Mouse (Mus musculus) E14TG2a.4 (cell line): ENCODE results near the gene Srxn1.

Experiments used
- CTCF ChIP-seq: conservative IDR thresholded peaks from 2 replicates; pipeline ENCODE4 v1.5.1; 2014; ENCODE audit warnings: low read length
- NANOG ChIP-seq: IDR thresholded peaks from 2 replicates; pipeline ENCODE4 v1.6.1; 2014; ENCODE audit warnings: borderline replicate concordance, low read length, mixed read lengths
- POU5F1 ChIP-seq: IDR thresholded peaks from 2 replicates; pipeline ENCODE4 v1.6.1; 2014; ENCODE audit warnings: low read length, borderline replicate concordance

DNA sequence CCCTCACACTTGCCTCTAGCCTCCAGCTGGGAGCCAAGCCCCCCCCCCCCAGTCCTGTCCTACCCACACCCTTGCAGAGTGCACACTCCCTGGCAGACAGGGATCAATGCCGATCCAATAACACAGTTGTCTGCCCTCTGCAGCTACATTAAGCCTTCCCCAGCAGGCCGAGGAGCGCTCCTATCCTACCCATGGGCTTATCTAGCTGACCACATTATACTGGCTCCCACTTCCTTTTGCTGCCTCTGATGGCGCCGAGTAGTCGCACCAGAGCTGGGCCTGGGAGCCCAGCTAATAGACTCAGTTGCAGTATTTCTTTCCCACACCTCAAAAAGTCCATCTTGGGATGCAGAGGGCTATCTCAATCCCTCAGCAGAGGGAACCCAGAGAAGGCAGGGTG lies 19.9 kb upstream of the Srxn1 start:
- TF ChIP-seq CTCF = no peak
- no peak for TF ChIP-seq POU5F1
- TF ChIP-seq NANOG = no peak
